Mouse (Mus musculus): ENCODE results near the gene Fancd2.

GRCm38 (mm10) chr6:113583023-113583422 is 51.5 kb downstream of the Fancd2 start:
- TF ChIP-seq TAL1 (IDR thresholded peaks at IDR 0.05; ENCODE audit: low read length) (no peak), GATA1 (IDR thresholded peaks at IDR 0.05; ENCODE audit: low read length) (no peak)
